Mouse (Mus musculus): ENCODE measurements around the gene Trrap. TPM values are rescaled to one million over a fixed set of nuclear protein-coding genes. Genes with fewer than 3 reads are reported as not detected.
A peak's percentile ranks its signal among the peaks of the same experiment; 100 is the strongest.

Trrap gene
- polyA plus RNA-seq, 1 experiment from 2014 or later = 94.5 TPM

GRCm38 (mm10) chr5:144877021-144877420 is 109.5 kb downstream of the Trrap start:
- Histone ChIP-seq H3K4me1 (no peaks in the 10 kb centered on the region), H3K27me3 (no peaks in the 10 kb centered on the region), H3K9ac (no peak overlapping the region), H3K27ac (0 out of 2 replicates have a peak overlapping the region, but pooled peaks have one; percentile 12), H3K36me3 (peaks cover 48% of the 10 kb centered on the region), H3K9me3 (replicated peaks) (no peaks in the 10 kb centered on the region), H3K4me3 (no peak overlapping the region), H3K4me2 (replicated peaks) (no peak overlapping the region)
- no peak for ATAC-seq (ENCODE audit: low FRiP score)
- 89% methylated on average over 15 of the region's 15 CpGs for WGBS

- H3K4me1 ChIP-seq = no peaks in the 10 kb centered on the region
- H3K36me3 ChIP-seq = peaks cover 92% of the 10 kb centered on the region
- WGBS = 90% methylated on average over 14 of the region's 14 CpGs
Observed at GRCm38 (mm10) chr5:144881670-144882399, 114.3 kb downstream of the Trrap start.

GRCm38 (mm10) chr5:144884629-144885217 is 117.2 kb downstream of the Trrap start:
- H3K36me3 ChIP-seq = peaks cover 98% of the 10 kb centered on the region
- no peak overlapping the region for H3K4me2 ChIP-seq (replicated peaks)
- WGBS = 83% methylated on average over 13 of the region's 13 CpGs
- no peaks in the 10 kb centered on the region for H3K27me3 ChIP-seq
- H3K27ac ChIP-seq = no peak overlapping the region
- H3K9ac ChIP-seq = no peak overlapping the region
- no peak for ATAC-seq (ENCODE audit: low FRiP score)
- H3K9me3 ChIP-seq (replicated peaks) = 0 out of 2 replicates have a peak, but pooled peaks cover 4% of the 10 kb centered on the region
- H3K4me3 ChIP-seq = no peak overlapping the region
- no peaks in the 10 kb centered on the region for H3K4me1 ChIP-seq

More at GRCm38 (mm10) chr5:144881670-144882399, 114.3 kb downstream of the Trrap start:
- Histone ChIP-seq H3K9ac (no peak overlapping the region), H3K9me3 (replicated peaks) (no peaks in the 10 kb centered on the region), H3K27ac (no peak overlapping the region), H3K4me3 (no peak overlapping the region), H3K27me3 (no peaks in the 10 kb centered on the region), H3K4me2 (replicated peaks) (no peak overlapping the region)
- ATAC-seq (ENCODE audit: low FRiP score) = no peak

GRCm38 (mm10) chr5:144885968-144886650 is 118.6 kb downstream of the Trrap start:
- H3K27me3 ChIP-seq = no peaks in the 10 kb centered on the region
- H3K36me3 ChIP-seq = peaks cover 96% of the 10 kb centered on the region
- no peak overlapping the region for H3K4me3 ChIP-seq
- H3K4me2 ChIP-seq (replicated peaks) = no peak overlapping the region
- no peak for ATAC-seq (ENCODE audit: low FRiP score)
- H3K27ac ChIP-seq = no peak overlapping the region
- no peaks in the 10 kb centered on the region for H3K4me1 ChIP-seq
- no peak overlapping the region for H3K9ac ChIP-seq
- H3K9me3 ChIP-seq (replicated peaks) = 0 out of 2 replicates have a peak, but pooled peaks cover 4% of the 10 kb centered on the region
- WGBS = 94% methylated on average over 9 of the region's 9 CpGs

GRCm38 (mm10) chr5:144891276-144891675 is 123.7 kb downstream of the Trrap start:
- H3K9me3 ChIP-seq (replicated peaks) = 0 out of 2 replicates have a peak, but pooled peaks cover 4% of the 10 kb centered on the region
- no peak for ATAC-seq (ENCODE audit: low FRiP score)
- no peak overlapping the region for H3K9ac ChIP-seq
- H3K4me2 ChIP-seq (replicated peaks) = no peak overlapping the region
- 87% methylated on average over 11 of the region's 11 CpGs for WGBS
- H3K36me3 ChIP-seq = peaks cover 92% of the 10 kb centered on the region
- no peak overlapping the region for H3K4me3 ChIP-seq
- H3K4me1 ChIP-seq = no peaks in the 10 kb centered on the region
- no peaks in the 10 kb centered on the region for H3K27me3 ChIP-seq
- H3K27ac ChIP-seq = no peak overlapping the region

GRCm38 (mm10) chr5:144897881-144898280 is 130.3 kb downstream of the Trrap start:
- Histone ChIP-seq H3K4me3 (no peak overlapping the region), H3K27ac (no peak overlapping the region; the same call in 1 of the 2 replicates), H3K9me3 (replicated peaks) (no peaks in the 10 kb centered on the region), H3K27me3 (no peaks in the 10 kb centered on the region), H3K36me3 (peaks cover 58% of the 10 kb centered on the region), H3K4me1 (peaks cover 29% of the 10 kb centered on the region), H3K9ac (no peak overlapping the region), H3K4me2 (replicated peaks) (no peak overlapping the region)
- ATAC-seq (ENCODE audit: low FRiP score) = no peak
- WGBS = 25% methylated on average over 7 of the region's 7 CpGs

GRCm38 (mm10) chr5:144898448-144899052 is 131.0 kb downstream of the Trrap start:
- Histone ChIP-seq H3K4me2 (replicated peaks) (no peak overlapping the region), H3K36me3 (peaks cover 51% of the 10 kb centered on the region), H3K9ac (no peak overlapping the region), H3K9me3 (replicated peaks) (no peaks in the 10 kb centered on the region), H3K27ac (no peak overlapping the region), H3K4me3 (no peak overlapping the region), H3K27me3 (no peaks in the 10 kb centered on the region), H3K4me1 (peaks cover 29% of the 10 kb centered on the region)
- WGBS = 39% methylated on average over 7 of the region's 7 CpGs
- no peak for ATAC-seq (ENCODE audit: low FRiP score)

GRCm38 (mm10) chr5:144901035-144901434 is 133.5 kb downstream of the Trrap start:
- H3K9ac ChIP-seq = no peak overlapping the region
- WGBS = 79% methylated on average over 7 of the region's 7 CpGs

GRCm38 (mm10) chr5:144901791-144902190 is 134.3 kb downstream of the Trrap start:
- ATAC-seq (ENCODE audit: low FRiP score) = no peak
- WGBS = 71% methylated on average over 10 of the region's 10 CpGs
- Histone ChIP-seq H3K36me3 (peaks cover 22% of the 10 kb centered on the region), H3K27me3 (no peaks in the 10 kb centered on the region), H3K4me1 (peaks cover 32% of the 10 kb centered on the region), H3K27ac (0 out of 2 replicates have a peak overlapping the region, but pooled peaks have one; percentile 7), H3K9me3 (replicated peaks) (no peaks in the 10 kb centered on the region), H3K9ac (no peak overlapping the region), H3K4me2 (replicated peaks) (no peak overlapping the region), H3K4me3 (no peak overlapping the region)

More at GRCm38 (mm10) chr5:144901035-144901434, 133.5 kb downstream of the Trrap start:
- H3K4me2 ChIP-seq (replicated peaks) = no peak overlapping the region
- peaks cover 32% of the 10 kb centered on the region for H3K4me1 ChIP-seq
- H3K27ac ChIP-seq = no peak overlapping the region
- no peaks in the 10 kb centered on the region for H3K27me3 ChIP-seq
- peaks cover 30% of the 10 kb centered on the region for H3K36me3 ChIP-seq
- H3K4me3 ChIP-seq = no peak overlapping the region
- no peak for ATAC-seq (ENCODE audit: low FRiP score)
- H3K9me3 ChIP-seq (replicated peaks) = no peaks in the 10 kb centered on the region

GRCm38 (mm10) chr5:144904356-144905134 is 137.0 kb downstream of the Trrap start:
- no peak for ATAC-seq (ENCODE audit: low FRiP score)

GRCm38 (mm10) chr5:144907591-144907990 is 140.1 kb downstream of the Trrap start:
- Histone ChIP-seq H3K4me1 (peaks cover 16% of the 10 kb centered on the region), H3K4me3 (no peak overlapping the region), H3K9ac (no peak overlapping the region), H3K27ac (no peak overlapping the region), H3K27me3 (no peaks in the 10 kb centered on the region), H3K36me3 (no peaks in the 10 kb centered on the region), H3K9me3 (replicated peaks) (no peaks in the 10 kb centered on the region), H3K4me2 (replicated peaks) (no peak overlapping the region)
- 67% methylated on average over 2 of the region's 2 CpGs for WGBS
- no peak for ATAC-seq (ENCODE audit: low FRiP score)

More at GRCm38 (mm10) chr5:144904356-144905134, 137.0 kb downstream of the Trrap start:
- Histone ChIP-seq H3K36me3 (peaks cover 12% of the 10 kb centered on the region; the same call in 1 of the 2 replicates), H3K27ac (no peak overlapping the region), H3K9ac (no peak overlapping the region), H3K4me2 (replicated peaks) (no peak overlapping the region), H3K9me3 (replicated peaks) (no peaks in the 10 kb centered on the region), H3K4me1 (peaks cover 17% of the 10 kb centered on the region), H3K27me3 (no peaks in the 10 kb centered on the region), H3K4me3 (no peak overlapping the region)
- WGBS = 86% methylated on average over 12 of the region's 12 CpGs
